Mouse (Mus musculus) left cerebral cortex, postnatal 14 days (tissue): ENCODE data around the gene Bgn. TPM values are rescaled to one million over a fixed set of nuclear protein-coding genes. Genes with fewer than 3 reads are reported as not detected.

ENCODE experiments used
- DNase-seq, 2 experiments: peaks; one replicate each; pipeline ENCODE4 v3.0.0; 2021 to 2022; ENCODE audit warnings: low spot score in 2 of 2, mixed read lengths in 1 of 2
- intact Hi-C: fragments of 180-260 bp; cut with DNase I; formaldehyde crosslinking; loops from one replicate; pipeline ENCODE4 v1.15.1; 2025
- long read RNA-seq, 2 experiments: library from polyadenylated mRNA; stranded (forward); transcript quantifications; one replicate each; pipeline ENCODE4 v2.0.0; 2021
- total RNA-seq, 2 experiments: library from RNA; stranded (reverse); gene quantifications; 2 replicates each; pipeline ENCODE4 v1.2.3; 2021

The Bgn gene
- total RNA-seq, result 10 to 100 TPM; 27.0 to 29.0 TPM
- long read RNA-seq, experiment 1, transcript Bgn-201 (8 exons, 2,419 nt), result major isoform, 12 of 14 reads
- long read RNA-seq, experiment 1, partial matches to known transcripts, result 1 of 14 reads
- long read RNA-seq, experiment 1, other reads (novel, unspliced or antisense), result 1 of 14 reads
- long read RNA-seq, experiment 2, transcript Bgn-201 (8 exons, 2,419 nt), result major isoform, 17 of 20 reads
- long read RNA-seq, experiment 2, partial matches to known transcripts, result 2 of 20 reads
- long read RNA-seq, experiment 2, other reads (novel, unspliced or antisense), result 1 of 20 reads

GRCm38 (mm10) chrX:73483484-73483810 lies at the start of gene Bgn:
Bgn (plus strand) TSS chrX:73483602.
- intact Hi-C loops, result no loop called here
- DNase-seq, result no peak

- intact Hi-C loops, result no loop called here
- no peak for DNase-seq
Measured at GRCm38 (mm10) chrX:73435252-73435651, 48.1 kb upstream of the Bgn start, which contains the start of gene Trex2. Trex2 (minus strand) TSS chrX:73435344.

- intact Hi-C loops, result no loop called here
- no peak for DNase-seq
Measured at GRCm38 (mm10) chrX:73441428-73441827, 42.0 kb upstream of the Bgn start.

GRCm38 (mm10) chrX:73451949-73452348 lies 31.5 kb upstream of the Bgn start:
- peak; percentile 33 to 67 for DNase-seq
- intact Hi-C loops, result loop anchor here (5.0 kb wide), 1 partner anchor 35 kb away; no protein-coding TSS in a partner anchor

- intact Hi-C loops, result no loop called here
- DNase-seq, result peak; percentile 89 to 94
Measured at GRCm38 (mm10) chrX:73458877-73459392, 24.5 kb upstream of the Bgn start, which contains the start of gene Haus7. Haus7 (minus strand) TSS chrX:73459044.

GRCm38 (mm10) chrX:73460792-73461191 lies 22.6 kb upstream of the Bgn start:
- intact Hi-C loops, result no loop called here

GRCm38 (mm10) chrX:73465483-73466186 lies 17.8 kb upstream of the Bgn start:
- intact Hi-C loops, result no loop called here
- peak; percentile 12 to 26 for DNase-seq

More at GRCm38 (mm10) chrX:73460792-73461191, 22.6 kb upstream of the Bgn start:
- no peak for DNase-seq

- intact Hi-C loops, result no loop called here
- DNase-seq, result no peak
Measured at GRCm38 (mm10) chrX:73467446-73468241, 15.8 kb upstream of the Bgn start.

GRCm38 (mm10) chrX:73468330-73468729 lies 15.1 kb upstream of the Bgn start:
- no peak for DNase-seq

GRCm38 (mm10) chrX:73468752-73469151 lies 14.7 kb upstream of the Bgn start:
- no peak for DNase-seq
- intact Hi-C loops, result no loop called here

More at GRCm38 (mm10) chrX:73468330-73468729, 15.1 kb upstream of the Bgn start:
- intact Hi-C loops, result no loop called here

- intact Hi-C loops, result no loop called here
- no peak for DNase-seq
Measured at GRCm38 (mm10) chrX:73471764-73472163, 11.6 kb upstream of the Bgn start.

- intact Hi-C loops, result no loop called here
- no peak for DNase-seq
Measured at GRCm38 (mm10) chrX:73474340-73475165, 8.8 kb upstream of the Bgn start.

- intact Hi-C loops, result no loop called here
- no peak for DNase-seq
Measured at GRCm38 (mm10) chrX:73475658-73476256, 7.6 kb upstream of the Bgn start.

GRCm38 (mm10) chrX:73476621-73477020 lies 6.8 kb upstream of the Bgn start:
- intact Hi-C loops, result no loop called here
- no peak for DNase-seq

- no peak for DNase-seq
- intact Hi-C loops, result no loop called here
Measured at GRCm38 (mm10) chrX:73477500-73477899, 5.9 kb upstream of the Bgn start.

GRCm38 (mm10) chrX:73479656-73480055 lies 3.7 kb upstream of the Bgn start:
- no peak for DNase-seq
- intact Hi-C loops, result no loop called here

- DNase-seq, result no peak
- intact Hi-C loops, result no loop called here
Measured at GRCm38 (mm10) chrX:73480334-73480733, 3.1 kb upstream of the Bgn start.

GRCm38 (mm10) chrX:73482643-73483483 lies 539 bp upstream of the Bgn start:
- intact Hi-C loops, result no loop called here
- no peak for DNase-seq
